Mouse (Mus musculus) v-Abl transformed pro-B cells (cell line): ENCODE data around the gene Zfp784.

ENCODE experiments used
- in situ Hi-C, 2 experiments: fragments of 400-800 bp; cut with MboI; formaldehyde crosslinking; loops; one replicate each; pipeline ENCODE4 v1.15.1; 2025; ENCODE audit not compliant: unreplicated experiment in 2 of 2

Gene Zfp784

GRCm38 (mm10) chr7:5002876-5003275 is 35.4 kb downstream of the Zfp784 start:
- in situ Hi-C loops, result loop anchor here in 1 of 2 experiments (10.0 kb wide), 1 partner anchor 58 kb away; no protein-coding TSS in a partner anchor

DNA sequence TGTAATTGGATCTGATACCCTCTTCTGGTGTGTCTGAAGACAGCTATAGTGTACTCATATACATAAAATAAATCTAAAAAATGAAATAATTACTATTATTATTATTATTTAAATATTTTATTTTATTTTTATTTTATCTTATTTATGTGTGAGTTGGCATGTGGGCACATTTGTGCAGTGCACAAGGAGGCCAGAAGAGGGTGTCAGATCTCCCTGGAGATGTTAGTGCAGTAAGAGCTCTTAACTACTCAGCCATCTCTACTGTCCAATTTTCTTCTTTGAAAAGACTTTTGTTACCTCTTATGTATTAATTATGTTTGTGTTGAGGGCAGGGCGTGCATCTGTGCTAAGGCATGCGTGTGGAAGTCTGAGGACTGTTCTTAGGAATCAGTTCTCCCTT is 38.4 kb downstream of the Zfp784 start:
- in situ Hi-C loops, result loop anchor here in 1 of 2 experiments (5.0 to 10.0 kb wide), 2 partner anchors 38 to 55 kb away; partner anchors contain the start of gene Sbk2

DNA sequence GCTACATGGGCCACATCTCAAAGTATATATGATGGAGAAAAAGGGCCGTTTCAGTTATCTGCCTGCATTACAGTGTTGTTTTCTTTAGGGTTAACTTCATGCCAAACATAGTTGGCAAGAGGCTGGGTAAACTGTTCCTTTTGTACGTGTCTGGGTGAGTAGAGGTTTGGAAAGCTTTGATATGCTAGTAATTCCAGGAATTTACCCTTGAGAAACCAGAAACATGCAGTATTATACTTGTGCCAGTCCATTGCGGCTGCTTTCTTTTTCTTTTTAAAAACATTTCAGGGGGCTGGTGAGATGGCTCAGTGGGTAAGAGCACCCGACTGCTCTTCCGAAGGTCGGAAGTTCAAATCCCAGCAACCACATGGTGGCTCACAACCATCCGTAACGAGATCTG is 41.3 kb downstream of the Zfp784 start:
- in situ Hi-C loops, result loop anchor here in 1 of 2 experiments (5.0 kb wide), 1 partner anchor 35 kb away; the partner anchor contains the start of gene Sbk2

DNA sequence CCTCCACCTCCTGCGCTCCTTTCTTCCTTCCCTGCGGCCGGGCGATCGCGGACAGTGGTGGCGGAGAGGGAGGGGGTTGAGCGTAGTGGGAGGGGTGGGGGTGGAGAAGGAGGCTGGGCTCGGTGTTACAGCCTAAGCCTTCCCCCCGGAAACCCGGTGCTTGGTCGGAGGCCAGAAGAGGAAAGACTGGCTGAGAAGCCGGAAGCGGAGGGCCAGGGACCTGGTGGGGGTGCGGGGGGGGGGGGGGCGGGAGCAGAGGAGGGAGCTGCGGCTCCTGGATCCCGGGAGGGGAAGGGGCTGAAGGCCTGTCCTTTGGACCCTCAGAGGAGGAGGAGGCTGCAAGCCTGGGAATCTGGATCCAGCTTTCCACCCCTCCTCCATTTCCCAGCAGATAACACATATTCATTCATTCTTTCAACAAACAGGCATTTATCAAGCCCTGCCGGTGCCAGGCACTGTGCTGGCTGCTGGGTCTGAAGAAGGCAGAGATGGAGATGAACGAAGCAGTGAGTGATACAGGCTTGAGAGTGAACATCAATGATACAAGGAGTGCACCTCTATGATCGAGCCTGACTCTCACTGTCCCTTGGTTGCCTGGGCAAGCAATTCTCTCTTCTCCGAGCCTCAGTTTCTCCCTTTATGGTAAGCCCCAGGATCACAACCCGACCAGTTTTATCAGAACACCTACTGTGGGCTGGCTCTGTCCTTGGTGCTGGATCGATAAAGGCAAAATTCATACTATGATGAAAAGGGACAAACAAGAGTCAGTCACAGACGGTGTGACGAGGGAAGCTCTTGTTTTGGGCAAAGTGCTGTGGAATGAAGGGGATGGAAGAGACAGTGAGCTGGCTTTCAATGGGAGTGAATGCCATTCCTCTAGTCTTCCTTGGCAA is 42.0 kb downstream of the Zfp784 start, which contains the start of gene Zfp579:
TSS of gene Zfp579 (minus strand) at position 156 of the 893 bp plus-strand sequence.
- in situ Hi-C loops, result loop anchor here in 1 of 2 experiments (5.0 kb wide), 1 partner anchor 34 kb away; the partner anchor contains the start of gene Sbk2

GRCm38 (mm10) chr7:4995268-4996002 is 42.8 kb downstream of the Zfp784 start:
- in situ Hi-C loops, result loop anchor here in 1 of 2 experiments (5.0 kb wide), 1 partner anchor 33 kb away; the partner anchor contains the start of gene Sbk2

DNA sequence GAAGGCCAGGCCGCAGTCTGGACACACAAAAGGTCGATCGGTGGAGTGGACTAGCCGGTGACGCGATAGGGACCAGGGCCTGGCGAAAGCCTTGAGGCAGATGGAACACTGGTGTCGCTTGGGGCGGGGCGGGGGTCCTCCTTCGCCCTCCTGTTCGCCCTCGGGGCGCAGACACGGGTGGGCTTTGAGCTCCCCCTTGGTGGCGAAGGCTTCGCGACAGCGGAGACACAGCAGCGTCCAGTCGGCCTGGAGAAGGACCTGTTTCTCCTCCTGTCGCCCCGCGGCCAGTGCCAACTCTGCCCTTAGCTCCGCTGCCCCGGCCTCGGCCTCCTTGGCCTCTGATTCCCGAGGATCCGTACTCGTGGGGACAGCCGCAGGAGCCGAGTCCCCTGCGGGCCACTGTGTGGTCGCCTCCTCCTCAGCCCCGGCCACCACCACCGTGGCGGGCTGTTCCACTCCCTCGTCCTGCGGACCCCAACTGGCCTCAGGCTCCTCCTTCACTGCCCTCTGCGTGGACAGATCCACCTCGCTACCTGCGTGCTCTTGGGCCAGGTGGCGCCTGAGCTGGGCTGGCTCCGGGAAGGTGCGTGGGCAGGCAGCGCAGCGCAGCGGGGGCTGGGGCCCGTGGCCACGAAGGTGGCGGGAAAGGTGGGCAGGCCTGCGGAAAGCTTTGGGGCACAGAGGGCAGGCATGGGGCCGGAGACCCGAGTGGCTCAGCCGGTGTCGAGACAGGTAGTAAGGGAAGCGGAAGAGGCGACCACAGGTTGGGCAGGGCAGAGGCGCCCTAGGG is 44.1 kb downstream of the Zfp784 start:
- in situ Hi-C loops, result no loop called here

GRCm38 (mm10) chr7:4993347-4993998 is 44.8 kb downstream of the Zfp784 start:
- in situ Hi-C loops, result no loop called here

DNA sequence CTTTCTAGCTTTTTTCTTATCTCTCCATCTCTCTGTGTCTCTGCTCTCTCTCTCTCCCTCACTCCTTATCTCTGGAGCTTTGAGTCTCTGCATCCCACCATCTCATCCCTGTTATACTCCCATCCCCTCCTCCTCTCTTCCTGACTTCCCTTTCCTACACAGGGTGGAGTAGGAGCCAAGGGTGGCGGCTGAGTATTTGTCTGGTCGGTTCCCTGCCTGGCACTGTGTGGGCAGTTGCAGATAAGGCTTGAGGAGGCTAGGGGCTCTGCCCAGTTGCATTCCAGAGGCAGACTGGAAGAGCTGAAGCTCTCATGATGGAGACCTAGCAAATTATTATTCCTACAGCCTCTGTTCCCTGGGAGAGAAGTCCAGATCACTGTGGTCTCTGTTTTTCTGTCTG is 50.0 kb downstream of the Zfp784 start:
- in situ Hi-C loops, result no loop called here
